Mouse (Mus musculus) c-Kit-positive CD71-negative TER-119-negative erythroid progenitor cells, embryonic 14.5 days (primary cell): ENCODE results near the gene Fbxo34.
"Not testable (repeated sequence)": the region's sequence is repeated elsewhere in the genome, so short reads cannot be mapped to it uniquely, and the experiment has no call there.

Source experiments
- DNase-seq: peaks from one replicate; pipeline ENCODE4 v3.0.0-alpha.2; 2013; ENCODE audit warnings: low read depth

The Fbxo34 gene

GRCm38 (mm10) chr14:47516755-47517154, 66.5 kb downstream of the Fbxo34 start:
- DNase-seq, result no peak

DNA sequence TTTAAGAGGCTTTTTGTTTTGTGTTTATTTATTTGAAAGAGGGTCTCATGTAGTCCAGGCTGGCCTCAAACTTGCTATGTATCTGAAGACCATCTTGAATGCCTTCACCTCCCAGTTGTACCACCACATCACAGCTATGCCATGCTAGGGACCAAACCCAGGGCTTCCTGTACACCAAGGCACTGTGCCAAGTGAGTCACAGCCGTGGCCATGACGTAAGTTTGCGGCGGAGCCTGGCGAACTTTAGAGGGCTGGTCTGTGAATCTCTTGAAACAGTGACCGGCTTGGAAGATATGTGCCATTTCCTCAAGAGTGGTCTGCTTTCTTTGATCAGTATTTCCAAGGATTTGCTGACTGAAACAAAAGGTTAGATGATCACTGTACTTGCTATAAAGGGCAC, 68.4 kb downstream of the Fbxo34 start:
- DNase-seq, result no peak

- DNase-seq, result no peak
Observed at GRCm38 (mm10) chr14:47520751-47521449, 70.7 kb downstream of the Fbxo34 start.

GRCm38 (mm10) chr14:47521609-47522008, 71.4 kb downstream of the Fbxo34 start:
- DNase-seq, result no peak

DNA sequence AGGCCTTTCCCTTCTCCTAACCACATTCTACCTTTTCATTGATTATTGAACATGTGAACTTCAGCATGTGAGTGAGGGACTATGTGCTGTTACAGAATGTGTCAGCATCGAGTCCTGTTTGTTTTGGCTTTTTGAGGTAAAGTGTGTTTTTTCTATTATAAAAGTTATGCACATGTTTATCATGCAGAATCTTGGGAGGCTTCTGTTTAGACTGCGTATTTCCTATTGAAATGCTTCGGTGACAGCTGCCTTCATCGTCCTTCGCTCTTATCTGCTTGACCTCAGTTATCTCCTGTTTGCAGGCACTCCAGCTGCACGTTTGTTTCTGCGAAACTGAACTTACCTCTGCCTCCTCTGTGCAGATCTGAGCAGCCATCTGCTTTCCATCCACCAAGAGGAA, 72.1 kb downstream of the Fbxo34 start:
- no peak for DNase-seq

- DNase-seq, result no peak
Observed at GRCm38 (mm10) chr14:47525374-47525773, 75.2 kb downstream of the Fbxo34 start.

GRCm38 (mm10) chr14:47525861-47526260, 75.6 kb downstream of the Fbxo34 start:
- DNase-seq, result no peak

DNA sequence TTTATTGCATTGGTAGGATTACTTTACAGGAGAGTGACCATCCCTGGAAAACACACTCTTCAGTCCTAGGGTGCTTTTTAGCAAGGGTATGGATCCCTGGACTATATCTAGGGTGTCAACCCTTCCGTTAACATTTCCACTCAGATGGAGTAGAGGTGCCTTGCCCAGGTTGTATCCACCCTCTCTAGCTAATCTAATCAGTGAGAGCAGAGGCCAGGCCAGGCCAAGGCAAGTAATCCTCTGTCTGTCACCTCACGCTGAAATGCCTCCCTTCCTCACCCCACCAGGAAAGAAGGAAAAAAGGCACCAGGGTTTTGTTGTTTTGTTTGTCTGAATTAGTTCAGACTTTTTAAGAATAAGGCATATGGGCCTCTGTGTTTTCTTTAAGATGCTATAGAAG, 77.6 kb downstream of the Fbxo34 start:
- no peak for DNase-seq

DNA sequence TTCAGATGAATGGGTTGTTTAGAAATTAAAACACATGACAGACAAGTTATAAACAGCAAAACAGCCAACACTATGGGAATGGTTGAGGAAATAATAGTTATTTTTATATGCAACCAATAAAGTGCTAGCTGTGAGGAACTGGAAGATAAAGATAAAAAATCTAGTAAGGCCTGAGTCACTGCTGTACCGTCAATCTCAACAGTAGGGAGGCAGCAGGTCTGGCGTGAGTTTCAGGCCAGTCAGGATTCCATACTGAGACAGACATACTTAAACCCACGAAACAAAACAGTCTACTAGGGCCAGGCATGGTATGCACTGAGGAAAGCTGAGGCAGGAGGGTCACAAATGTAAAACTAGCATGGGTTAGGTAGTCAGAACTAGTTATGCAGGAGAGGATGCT, 78.1 kb downstream of the Fbxo34 start:
- no peak for DNase-seq

DNA sequence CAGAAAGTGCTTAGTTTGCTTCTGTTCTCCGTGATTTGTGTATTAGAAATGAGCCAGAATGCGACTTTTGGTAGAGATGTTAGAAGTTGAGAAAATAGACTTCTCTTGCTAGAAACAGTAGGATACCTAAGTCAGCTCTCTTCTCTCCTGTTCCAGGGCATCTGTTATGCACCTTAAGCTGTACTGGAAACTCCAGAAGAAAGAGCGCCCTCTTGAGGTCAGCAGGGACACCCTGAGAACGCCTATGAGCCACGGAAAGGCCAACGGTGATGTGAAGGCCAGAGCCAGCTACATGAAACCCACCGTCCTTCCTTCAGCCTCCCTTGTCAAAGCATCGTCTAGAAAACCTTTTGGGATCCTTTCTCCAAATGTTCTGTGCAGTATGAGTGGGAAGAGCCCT, 78.8 kb downstream of the Fbxo34 start:
- peak; percentile 58 for DNase-seq

DNA sequence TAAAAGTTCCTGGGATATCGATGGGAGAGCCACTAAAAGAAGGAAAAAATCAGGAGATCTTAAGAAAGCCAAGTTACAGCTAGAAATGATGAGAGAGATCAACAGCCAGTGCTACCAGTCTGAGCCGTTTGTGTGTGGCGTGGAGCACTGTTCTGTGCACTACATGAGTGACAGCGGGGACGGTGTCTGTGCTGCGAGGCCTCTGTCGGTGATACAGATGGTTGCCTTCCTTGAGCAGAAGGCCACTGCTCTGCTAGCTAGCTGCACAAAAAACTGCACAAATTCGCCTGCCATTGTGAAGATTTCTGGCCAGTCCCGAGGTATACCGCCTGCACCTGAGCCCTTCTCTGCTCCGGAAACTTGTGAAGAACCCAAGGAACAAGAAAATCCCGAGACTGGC, 79.4 kb downstream of the Fbxo34 start:
- DNase-seq, result not testable (repeated sequence)

- no peak for DNase-seq
Observed at GRCm38 (mm10) chr14:47532496-47532895, 82.3 kb downstream of the Fbxo34 start.

DNA sequence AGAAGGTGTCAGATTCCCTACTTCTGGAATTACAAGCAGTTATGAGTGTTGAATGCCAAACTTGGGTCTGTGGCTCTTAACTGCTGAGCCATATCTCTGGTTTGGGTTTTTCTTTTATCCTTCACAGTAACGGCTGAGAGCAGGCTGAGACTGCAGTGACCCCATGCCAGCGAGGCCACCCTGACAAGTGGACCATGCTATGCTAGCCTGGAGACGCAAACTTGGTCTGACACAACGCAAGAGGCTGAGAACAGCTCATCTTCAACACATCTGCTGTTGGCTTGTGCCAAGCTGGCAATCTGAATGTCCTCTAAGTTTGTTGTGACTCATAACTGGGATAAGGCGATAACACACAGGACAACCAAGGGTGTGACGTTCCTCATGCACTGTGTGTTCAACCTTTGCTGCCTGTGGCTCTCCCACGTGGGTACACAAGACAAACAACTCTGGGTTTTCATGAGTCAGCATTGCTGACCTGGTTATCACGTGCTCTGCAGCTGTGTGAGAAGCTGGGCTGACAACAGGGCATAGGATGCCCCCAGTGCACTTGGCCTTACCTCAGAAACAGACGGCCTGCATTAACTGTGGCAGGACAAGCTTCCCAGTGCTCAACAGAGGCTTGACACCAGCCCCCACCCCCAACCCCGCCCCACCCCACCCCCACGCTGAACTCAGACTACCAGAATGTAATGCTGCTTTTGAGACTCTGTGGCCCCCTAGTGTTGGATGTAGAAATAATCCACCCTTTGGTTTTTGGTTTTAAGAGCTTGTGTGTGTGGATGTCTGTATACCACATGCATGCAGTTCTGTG, 83.3 kb downstream of the Fbxo34 start:
- DNase-seq, result peak; percentile 60

DNA sequence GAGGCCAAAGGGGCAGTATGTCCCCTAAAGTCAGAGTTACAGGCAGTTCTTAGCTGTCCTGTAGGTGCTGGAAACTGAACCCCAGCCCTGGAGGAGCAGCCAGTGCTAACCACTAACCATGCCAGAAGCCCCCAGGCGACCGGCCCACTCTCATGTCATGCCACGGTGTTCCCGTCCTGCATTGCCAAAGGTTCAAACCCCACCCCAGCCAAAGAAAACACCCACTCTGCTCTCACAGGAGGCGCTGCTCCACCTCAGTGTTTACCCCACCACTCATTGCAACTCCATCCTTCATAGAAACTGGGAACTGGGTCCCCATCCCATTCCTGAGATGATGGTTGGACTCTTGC, 83.9 kb downstream of the Fbxo34 start:
- no peak for DNase-seq

- DNase-seq, result no peak
Observed at GRCm38 (mm10) chr14:47535096-47535495, 84.9 kb downstream of the Fbxo34 start.

GRCm38 (mm10) chr14:47541325-47541948, 91.2 kb downstream of the Fbxo34 start:
- DNase-seq, result no peak

DNA sequence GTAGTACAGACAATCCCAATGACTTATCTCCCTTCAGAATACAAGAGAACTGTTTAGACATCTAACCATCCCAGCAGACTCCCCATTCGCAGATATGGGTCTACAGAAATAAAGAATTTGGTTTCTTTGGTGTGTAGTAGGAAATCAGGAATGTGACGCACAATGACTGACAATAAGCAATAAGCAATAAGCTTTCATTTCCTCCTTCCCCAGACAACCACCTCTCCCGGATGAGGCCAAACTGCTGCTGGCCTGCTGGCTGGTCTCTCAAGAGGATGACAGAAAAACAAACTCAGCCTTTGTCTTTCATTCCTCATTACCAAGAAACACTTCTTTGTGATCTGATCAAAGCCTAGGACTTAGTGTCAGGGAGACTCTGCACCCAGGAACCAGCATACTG, 92.1 kb downstream of the Fbxo34 start:
- DNase-seq, result no peak

GRCm38 (mm10) chr14:47544286-47544685, 94.1 kb downstream of the Fbxo34 start:
- DNase-seq, result no peak

DNA sequence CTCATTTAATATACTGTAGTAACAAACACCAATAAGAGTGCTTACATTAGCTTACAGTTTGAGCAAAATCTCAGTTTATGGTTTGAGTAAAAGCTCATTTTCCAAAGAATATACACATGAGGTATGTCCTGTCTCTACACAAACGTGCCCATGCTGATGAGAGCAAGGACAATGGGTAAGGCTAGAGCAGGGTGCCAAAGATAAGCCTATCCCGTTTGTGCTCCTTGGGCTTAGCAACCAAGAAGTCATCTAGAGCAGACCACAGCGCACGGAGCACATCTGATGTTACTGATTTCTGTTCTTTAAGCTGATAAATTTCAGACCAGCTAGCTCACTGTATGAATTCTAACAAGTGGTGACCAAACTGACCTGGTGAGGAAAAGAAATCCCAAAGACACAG, 94.7 kb downstream of the Fbxo34 start:
- DNase-seq, result no peak

DNA sequence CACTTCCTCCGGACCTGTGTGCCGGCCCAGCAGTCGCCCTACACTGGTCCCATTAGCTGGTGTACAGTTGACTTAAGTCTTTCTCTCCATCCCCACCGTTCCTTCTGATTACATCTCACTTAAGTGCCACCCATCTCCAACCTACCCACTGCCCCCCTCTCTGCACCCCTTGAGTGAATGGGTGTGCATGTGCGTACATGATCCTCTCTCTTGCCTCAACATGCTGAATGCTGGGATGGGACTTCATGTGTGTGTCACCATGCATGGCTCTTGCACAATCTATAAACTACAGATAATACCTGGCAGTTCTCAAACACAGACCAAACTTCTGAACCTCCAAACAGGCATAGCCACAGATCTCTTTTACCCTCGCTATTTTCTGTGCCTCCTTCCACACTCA, 101.4 kb downstream of the Fbxo34 start:
- DNase-seq, result no peak

DNA sequence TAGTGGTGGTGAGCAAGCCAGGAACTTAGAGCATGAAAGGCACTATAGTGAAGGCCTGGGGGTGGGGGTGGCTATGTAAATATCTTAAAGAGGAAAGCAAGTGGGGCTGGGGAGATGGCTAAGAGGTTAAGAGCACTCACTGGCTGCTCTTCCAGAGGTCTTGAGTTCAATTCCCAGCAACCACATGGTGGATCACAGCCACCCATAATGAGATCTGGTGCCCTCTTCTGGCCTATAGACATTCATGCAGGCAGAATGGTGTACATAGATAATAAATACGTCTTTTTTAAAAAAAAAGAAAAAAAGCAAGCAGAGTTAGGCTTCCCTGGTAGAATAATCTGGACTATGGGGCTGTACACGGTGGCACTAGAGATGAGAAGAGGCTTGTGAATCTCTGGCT, 103.2 kb downstream of the Fbxo34 start:
- no peak for DNase-seq

- no peak for DNase-seq
Observed at GRCm38 (mm10) chr14:47554236-47554635, 104.0 kb downstream of the Fbxo34 start.

GRCm38 (mm10) chr14:47555225-47555624, 105.0 kb downstream of the Fbxo34 start:
- DNase-seq, result no peak
